13 mouse cellular contexts compared by ENCODE assay signal in genomic region chr11:72234013-72234412, GRCm38 (mm10). TPM values are rescaled to one million over a fixed set of nuclear protein-coding genes. Genes with fewer than 3 reads are reported as not detected.
A peak's percentile ranks its signal among the peaks of the same experiment; 100 is the strongest.
DNase-seq lines count a peak whose midpoint lies in the region; ATAC-seq lines count a peak whose summit lies in the region.
"Had no signal": no experiment of that assay in that cellular context is flagged by ENCODE, and none has a peak within 500 bp of the region (broad histone marks: within the 10 kb centered on the region; RNA-seq: fewer than 3 reads in every experiment).

No protein-coding gene starts in this region.

- no peak overlapping the region for H3K27ac ChIP-seq in kidney, embryonic 14.5 days (ENCODE audit: low read depth, low read length)
- H3K27ac ChIP-seq: heart, embryonic 13.5 days; limb, embryonic 12.5 days had no signal

- ATAC-seq in kidney, embryonic 14.5 days (ENCODE audit: low FRiP score, low TSS enrichment) = no peak
- ATAC-seq: intestine, embryonic 16.5 days had no signal

- H3K27me3 ChIP-seq in kidney, embryonic 14.5 days (ENCODE audit: control insufficient read depth, insufficient read depth, low read length) = no peaks in the 10 kb centered on the region
- H3K27me3 ChIP-seq: limb, embryonic 12.5 days had no signal

- H3K9ac ChIP-seq in kidney, embryonic 14.5 days (ENCODE audit: low read depth, low read length) = no peak overlapping the region
- H3K9ac ChIP-seq: heart, embryonic 13.5 days; limb, embryonic 12.5 days had no signal

- no peak overlapping the region for H3K4me3 ChIP-seq in kidney, embryonic 14.5 days (ENCODE audit: low read length)
- H3K4me3 ChIP-seq: erythroblast, embryonic 14.5 days; heart, embryonic 13.5 days; limb, embryonic 12.5 days had no signal

- no peaks in the 10 kb centered on the region for H3K9me3 ChIP-seq in kidney, embryonic 14.5 days (ENCODE audit: control insufficient read depth, low read length)
- H3K9me3 ChIP-seq: heart, embryonic 13.5 days; limb, embryonic 12.5 days had no signal

- intact Hi-C loops in left cerebral cortex, postnatal 14 days (cut with DNase I) = no loop called here

- no peak overlapping the region for H3K4me2 ChIP-seq in kidney, embryonic 14.5 days (replicated peaks; ENCODE audit: low read depth, low read length)
- H3K4me2 ChIP-seq: heart, embryonic 13.5 days; limb, embryonic 12.5 days had no signal

- H3K4me1 ChIP-seq in kidney, embryonic 14.5 days (ENCODE audit: control insufficient read depth, insufficient read depth, low read length) = no peaks in the 10 kb centered on the region
- H3K4me1 ChIP-seq: heart, embryonic 13.5 days; limb, embryonic 12.5 days had no signal

- 62% methylated on average over 5 of the region's 5 CpGs for WGBS in kidney, embryonic 14.5 days

- no peaks in the 10 kb centered on the region for H3K36me3 ChIP-seq in kidney, embryonic 14.5 days (ENCODE audit: control insufficient read depth, insufficient read depth, low read length)
- H3K36me3 ChIP-seq: heart, embryonic 13.5 days; limb, embryonic 12.5 days had no signal

- peak; percentile 23 for DNase-seq in cerebellum, adult 11-12 months
- no peak for DNase-seq in cerebellum, adult 9-10 months
- peak; percentile 67 for DNase-seq in 3134 (ENCODE audit: extremely low read depth, insufficient read length, low spot score)
- peak; percentile 71 for DNase-seq in gastrocnemius, postnatal 10 days
- DNase-seq in left cerebral cortex, postnatal 14 days (ENCODE audit: low spot score in 2 of 2) = peak; percentile 39 to 40
- no peak for DNase-seq in thymus, postnatal 10 days (ENCODE audit: low spot score in 2 of 2)
- DNase-seq in embryo, embryonic 10 days (ENCODE audit: low spot score) = no peak

RNA-seq across cellular contexts. Expression of gene Med31, which starts 18.6 kb away (rescaled TPM):
- total RNA-seq in gastrocnemius, postnatal 10 days (2021) = 1 to 10 TPM; 8.2 to 9.2 TPM
- 10 to 100 TPM; 15.9 to 16.6 TPM for total RNA-seq in left cerebral cortex, postnatal 14 days (2021)
- polyA plus RNA-seq in kidney, embryonic 14.5 days (2014; fragmentation: Nextera tagmentation; extraction: Ambion mirVana) = 45.6 and 62.1 TPM in 2 replicates

RNA-seq across cellular contexts. Expression of gene Txndc17, which starts 26.7 kb away (rescaled TPM):
- total RNA-seq in gastrocnemius, postnatal 10 days (2021) = 10 to 100 TPM; 37.9 to 40.3 TPM
- total RNA-seq in left cerebral cortex, postnatal 14 days (2021) = 10 to 100 TPM; 33.6 to 36.7 TPM
- polyA plus RNA-seq in kidney, embryonic 14.5 days (2014; fragmentation: Nextera tagmentation; extraction: Ambion mirVana) = 207 and 237 TPM in 2 replicates

RNA-seq across cellular contexts. Expression of gene 4933427D14Rik, which starts 26.8 kb away (rescaled TPM):
- 1 to 10 TPM; 2.0 to 5.6 TPM for total RNA-seq in gastrocnemius, postnatal 10 days (2021)
- 10 to 100 TPM; 25.8 to 34.3 TPM for total RNA-seq in left cerebral cortex, postnatal 14 days (2021)
- polyA plus RNA-seq in kidney, embryonic 14.5 days (2014; fragmentation: Nextera tagmentation; extraction: Ambion mirVana) = 9.5 and 18.1 TPM in 2 replicates

RNA-seq across cellular contexts. Expression of gene Gm43951, which starts 27.4 kb away (rescaled TPM):
- total RNA-seq in gastrocnemius, postnatal 10 days (2021) = under 1 TPM; 0.31 to 0.45 TPM
- total RNA-seq in left cerebral cortex, postnatal 14 days (2021) = 10 to 100 TPM; 11.8 to 13.3 TPM
- not detected in 2 replicates for polyA plus RNA-seq in kidney, embryonic 14.5 days (2014; fragmentation: Nextera tagmentation; extraction: Ambion mirVana)

RNA-seq across cellular contexts. Expression of gene Slc13a5, which starts 33.0 kb away (rescaled TPM):
- 10 to 100 TPM in 1 of 2 experiments, under 1 TPM in 1; 0.33 to 10.5 TPM for total RNA-seq in gastrocnemius, postnatal 10 days (2021)
- 10 to 100 TPM; 17.2 to 24.0 TPM for total RNA-seq in left cerebral cortex, postnatal 14 days (2021)
- polyA plus RNA-seq in kidney, embryonic 14.5 days (2014; fragmentation: Nextera tagmentation; extraction: Ambion mirVana) = 0.15 and 0.26 TPM in 2 replicates
- polyA plus RNA-seq: erythroblast, embryonic 14.5 days; limb, embryonic 12.5 days; small intestine, adult 2 months had no signal

Comparison
In these comparisons a context has a peak if more than half of its experiments do, and no peak if none do; other contexts are left out.
1. DNase-seq: peak in cerebellum, adult 11-12 months (single experiment), 3134 (single experiment), gastrocnemius, postnatal 10 days (single experiment) and left cerebral cortex, postnatal 14 days (2 of 2); none in cerebellum, adult 9-10 months (single experiment), thymus, postnatal 10 days (0 of 2) and embryo, embryonic 10 days (single experiment).
2. RNA of gene 4933427D14Rik, which starts 26.8 kb away (total RNA-seq): 25.8 to 34.3 TPM in left cerebral cortex, postnatal 14 days; 2.0 to 5.6 TPM in gastrocnemius, postnatal 10 days; every median in the first group is over 4 times any median in the second.